9 mouse cellular contexts compared by ENCODE assay signal in genomic region chr1:125701773-125702172, GRCm38 (mm10). TPM values are rescaled to one million over a fixed set of nuclear protein-coding genes. Genes with fewer than 3 reads are reported as not detected.
DNase-seq lines count a peak whose midpoint lies in the region; ATAC-seq and TF ChIP-seq lines count a peak whose summit lies in the region.
"Had no signal": no experiment of that assay in that cellular context is flagged by ENCODE, and none has a peak within 500 bp of the region (broad histone marks: within the 10 kb centered on the region; RNA-seq: fewer than 3 reads in every experiment).

No protein-coding gene starts in this region.

- intact Hi-C loops in heart, adult 2 months (cut with DNase I): loop anchor here (5.0 kb wide), 1 partner anchor 39 kb away; no protein-coding TSS in a partner anchor
- intact Hi-C loops in heart, postnatal 36 days (cut with DNase I): no loop called here
- intact Hi-C loops in left cerebral cortex, postnatal 4 days (cut with DNase I): no loop called here

- H3K36me3 ChIP-seq in heart, adult 2 months (ENCODE audit: control insufficient read depth, insufficient read depth, low read length): no peaks in the 10 kb centered on the region; the same call in 1 of the 2 replicates
- no peaks in the 10 kb centered on the region for H3K36me3 ChIP-seq in intestine, embryonic 14.5 days (ENCODE audit: control insufficient read depth, insufficient read depth, low read length)
- H3K36me3 ChIP-seq: forebrain, embryonic 10.5 days had no signal

- no peak overlapping the region for H3K9ac ChIP-seq in heart, adult 2 months (ENCODE audit: low read depth, low read length)
- H3K9ac ChIP-seq in intestine, embryonic 14.5 days (ENCODE audit: low read length): no peak overlapping the region

- ATAC-seq in intestine, embryonic 14.5 days (replicated peaks; ENCODE audit: low FRiP score, low TSS enrichment, low read depth): peak; percentile 85

- peak overlapping the region; percentile 6; the same call in 1 of the 2 replicates for H3K27ac ChIP-seq in heart, adult 2 months
- H3K27ac ChIP-seq in intestine, embryonic 14.5 days (ENCODE audit: low read depth): no peak overlapping the region
- H3K27ac ChIP-seq: forebrain, embryonic 10.5 days had no signal

- no peak for TF ChIP-seq CTCF in heart, adult 2 months (IDR thresholded peaks at IDR 0.05)

- no peak for TF ChIP-seq EP300 in heart, adult 2 months (IDR thresholded peaks at IDR 0.05; ENCODE audit: insufficient read depth, low read depth, low read length)

- 62% methylated on average over 7 of the region's 7 CpGs for WGBS in heart, adult 2 months
- WGBS in intestine, embryonic 14.5 days: 73% methylated on average over 7 of the region's 7 CpGs

- no peak overlapping the region for H3K4me2 ChIP-seq in intestine, embryonic 14.5 days (ENCODE audit: low read length)

- no peaks in the 10 kb centered on the region for H3K9me3 ChIP-seq in intestine, embryonic 14.5 days (ENCODE audit: control insufficient read depth, low read length)
- H3K9me3 ChIP-seq: forebrain, embryonic 10.5 days had no signal

- H3K4me1 ChIP-seq in heart, adult 2 months (ENCODE audit: control insufficient read depth, insufficient read depth, low read length): no peaks in the 10 kb centered on the region; the same call in 1 of the 2 replicates
- no peaks in the 10 kb centered on the region for H3K4me1 ChIP-seq in intestine, embryonic 14.5 days (replicated peaks; ENCODE audit: control insufficient read depth, insufficient read depth, low read length)
- H3K4me1 ChIP-seq: forebrain, embryonic 10.5 days had no signal

- no peaks in the 10 kb centered on the region for H3K27me3 ChIP-seq in heart, adult 2 months (ENCODE audit: control insufficient read depth, insufficient read depth, low read length)
- H3K27me3 ChIP-seq in intestine, embryonic 14.5 days (replicated peaks; ENCODE audit: control insufficient read depth, insufficient read depth, low read length): no peaks in the 10 kb centered on the region

- no peak for TF ChIP-seq POLR2A in heart, adult 2 months (IDR thresholded peaks at IDR 0.05; ENCODE audit: insufficient read depth, low read depth, low read length)

- no peak for DNase-seq in heart, adult 2 months
- no peak for DNase-seq in heart, postnatal 36 days
- peak; percentile 31 to 72 for DNase-seq in urinary bladder, adult 18-20 months (ENCODE audit: low spot score in 2 of 2)
- no peak for DNase-seq in urinary bladder, postnatal 10 days (ENCODE audit: low spot score)
- DNase-seq in intestine, embryonic 14.5 days (ENCODE audit: low spot score): no peak
- peak; percentile 31 for DNase-seq in urinary bladder, postnatal 25 days (ENCODE audit: low spot score)
- no peak for DNase-seq in left cerebral cortex, postnatal 4 days
- no peak for DNase-seq in testis, postnatal 10 days (ENCODE audit: low spot score)

- no peaks in the 10 kb centered on the region for H3K79me2 ChIP-seq in heart, adult 2 months (replicated peaks; ENCODE audit: control insufficient read depth, insufficient read depth, low read length)

- H3K4me3 ChIP-seq in heart, adult 2 months: no peak overlapping the region
- no peak overlapping the region for H3K4me3 ChIP-seq in intestine, embryonic 14.5 days (ENCODE audit: low read depth, low read length)
- H3K4me3 ChIP-seq: forebrain, embryonic 10.5 days had no signal

RNA-seq across cellular contexts. Expression of gene Gpr39, which starts 25.0 kb away (rescaled TPM):
- under 1 TPM; 0.18 to 0.47 TPM for total RNA-seq in heart, adult 2 months (2021)
- 1.3 and 1.4 TPM in 2 replicates for polyA plus RNA-seq in heart, adult 2 months (2012; rRNA removed)
- under 1 TPM; 0.41 to 0.69 TPM for total RNA-seq in heart, postnatal 36 days (2021)
- 5.7 and 6.3 TPM in 2 replicates for polyA plus RNA-seq in intestine, embryonic 14.5 days (2014; fragmentation: Nextera tagmentation; extraction: Ambion mirVana)
- not detected for total RNA-seq in left cerebral cortex, postnatal 4 days (2021)
- polyA plus RNA-seq: forebrain, embryonic 10.5 days had no signal

Comparison
In these comparisons a context has a peak if more than half of its experiments do, and no peak if none do; other contexts are left out.
1. DNase-seq: peak in urinary bladder, adult 18-20 months (2 of 2) and urinary bladder, postnatal 25 days (single experiment); none in heart, adult 2 months (0 of 2), heart, postnatal 36 days (0 of 2), urinary bladder, postnatal 10 days (single experiment), intestine, embryonic 14.5 days (single experiment), left cerebral cortex, postnatal 4 days (single experiment) and testis, postnatal 10 days (single experiment).